Mouse (Mus musculus): ENCODE results near the gene Kirrel.

Kirrel gene

DNA sequence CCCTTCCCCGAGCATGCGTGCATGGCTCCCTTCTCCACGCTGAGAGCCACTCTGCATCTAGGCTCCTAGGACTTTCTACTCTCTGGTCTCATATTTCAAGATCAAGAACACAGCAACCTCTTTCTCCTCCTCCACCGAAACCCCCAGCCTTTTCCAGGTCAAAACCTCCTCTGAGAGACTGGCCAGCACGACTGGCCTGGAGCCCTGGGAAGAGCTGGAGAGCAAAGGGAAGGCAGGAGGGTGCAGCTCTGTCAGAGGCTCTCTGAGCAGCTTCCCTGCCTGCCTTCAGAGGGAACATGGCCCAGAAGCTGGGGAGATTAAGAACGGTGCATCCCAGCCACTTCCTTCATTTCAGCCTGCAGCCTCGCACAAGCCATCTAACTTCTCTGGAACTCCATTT lies 5.8 kb downstream of the Kirrel start:
- intact Hi-C loops (cut with DNase I): no loop called here

- intact Hi-C loops (cut with DNase I): no loop called here
These were observed 6.9 kb downstream of the Kirrel start for GRCm38 (mm10) chr3:87167621-87168020.

DNA sequence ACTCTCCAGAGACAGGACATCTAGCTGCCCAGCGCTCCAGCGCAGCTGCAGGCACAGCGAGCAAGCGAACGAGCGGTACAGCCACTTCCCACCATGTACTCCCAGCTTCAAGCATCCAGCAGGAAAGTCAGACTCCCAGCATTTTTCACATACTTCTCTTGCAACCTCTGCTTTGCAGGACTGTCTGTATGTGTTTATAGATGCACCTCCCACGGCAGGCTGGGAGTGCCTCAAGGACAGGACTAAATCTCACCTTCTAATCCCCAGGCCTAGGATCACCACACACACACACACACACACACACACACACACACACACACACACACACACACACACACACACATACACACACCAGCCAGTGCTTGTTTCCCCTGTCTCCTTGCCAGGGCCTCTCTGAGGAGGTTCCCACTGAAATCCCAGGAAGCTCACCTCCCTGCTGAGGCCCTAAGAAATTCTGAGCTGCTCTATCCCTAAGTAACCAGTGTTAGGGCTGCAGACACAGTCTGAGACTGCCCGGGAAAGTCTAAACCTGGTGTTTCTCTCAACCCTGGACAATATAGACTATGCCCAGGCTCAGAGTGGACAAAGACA lies 9.2 kb downstream of the Kirrel start:
- intact Hi-C loops (cut with DNase I): no loop called here

GRCm38 (mm10) chr3:87164099-87164815 lies 10.3 kb downstream of the Kirrel start:
- intact Hi-C loops (cut with DNase I): no loop called here

- intact Hi-C loops (cut with DNase I): no loop called here
These were observed 11.4 kb downstream of the Kirrel start for GRCm38 (mm10) chr3:87163116-87163515.

DNA sequence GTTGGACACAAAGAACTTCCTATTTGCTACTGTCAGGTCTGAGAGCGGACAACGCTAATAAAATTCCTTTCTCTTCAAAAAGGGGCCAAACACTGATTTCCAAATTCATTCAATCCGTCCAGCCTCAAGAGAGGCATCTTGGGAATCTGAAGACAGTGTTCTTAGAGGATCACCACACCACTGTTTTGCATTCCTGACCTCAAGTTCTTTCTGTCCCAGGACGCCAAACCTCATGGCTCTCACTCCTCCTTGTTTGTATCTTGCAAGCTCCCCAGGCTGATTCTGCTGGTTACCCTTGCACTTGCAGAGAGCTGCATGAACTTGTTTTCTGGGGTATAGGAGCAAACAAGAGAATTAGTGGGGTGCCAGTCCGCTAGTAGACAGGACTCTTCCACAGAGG lies 12.2 kb downstream of the Kirrel start:
- intact Hi-C loops (cut with DNase I): no loop called here

DNA sequence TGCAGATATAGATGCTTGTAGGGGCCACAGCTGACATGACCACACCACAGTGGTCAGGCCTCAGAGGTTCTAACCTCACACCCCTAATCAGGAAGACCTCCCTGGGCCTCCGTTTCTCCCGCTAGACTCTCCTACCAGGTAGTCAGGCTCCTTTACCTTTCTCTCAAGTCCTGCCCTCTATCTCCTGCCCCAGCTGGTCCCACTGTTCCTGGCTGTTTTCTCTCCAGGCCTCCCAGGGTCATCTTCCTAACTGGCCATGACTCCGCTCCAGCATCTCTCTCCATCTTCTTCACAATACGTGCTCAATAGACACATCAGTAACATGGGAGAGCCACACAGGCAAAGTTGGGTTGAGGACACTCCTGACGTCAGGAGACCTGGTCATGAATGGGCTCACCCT lies 12.9 kb downstream of the Kirrel start:
- intact Hi-C loops (cut with DNase I): no loop called here

- intact Hi-C loops (cut with DNase I): no loop called here
These were observed 13.6 kb downstream of the Kirrel start for GRCm38 (mm10) chr3:87160819-87161509.

DNA sequence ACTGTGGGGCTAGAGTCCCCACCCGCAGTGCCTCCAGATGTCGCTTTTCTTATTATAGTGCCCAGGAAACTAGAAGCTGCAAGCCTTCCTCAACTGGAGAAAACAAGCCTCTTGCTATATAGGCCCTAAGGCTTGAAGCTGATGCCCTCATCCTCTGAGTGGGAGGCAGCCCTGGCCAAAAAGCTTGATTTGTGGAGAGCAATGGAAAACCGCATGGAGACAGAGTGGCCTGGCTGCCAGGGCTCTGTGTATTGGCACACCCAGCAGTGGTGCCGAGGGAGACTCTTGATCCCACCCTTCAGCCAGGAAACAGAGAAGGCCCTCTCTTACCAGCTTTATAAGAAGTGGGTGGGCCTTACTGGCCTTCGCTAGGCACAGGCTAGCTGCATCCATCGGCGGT lies 15.4 kb downstream of the Kirrel start:
- intact Hi-C loops (cut with DNase I): no loop called here

DNA sequence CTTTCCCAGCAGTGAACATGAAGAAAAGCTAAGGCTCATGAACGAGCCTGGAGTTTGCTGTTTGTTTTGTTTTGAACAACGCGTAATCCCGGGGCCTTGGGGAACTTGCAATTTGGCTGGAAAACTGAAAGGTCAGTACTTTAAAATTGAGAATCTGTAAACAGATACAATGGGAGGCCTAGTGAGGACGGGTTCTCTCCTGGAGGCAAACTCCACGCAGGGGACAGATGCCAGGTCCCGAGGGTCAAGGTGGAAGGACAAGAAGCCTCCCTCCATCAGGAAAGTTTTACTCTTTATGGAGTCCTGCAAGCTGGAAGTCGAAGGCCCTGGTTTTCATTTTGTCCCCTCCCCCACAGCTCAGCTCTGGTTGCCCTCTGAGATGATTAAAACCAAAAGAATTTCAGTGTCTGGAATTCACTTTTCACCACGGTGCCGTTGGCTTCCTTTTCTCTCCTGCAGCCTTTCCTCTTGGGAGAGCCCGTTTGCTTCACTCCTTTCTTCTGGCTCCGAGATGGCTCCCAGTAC lies 16.7 kb downstream of the Kirrel start:
- intact Hi-C loops (cut with DNase I): no loop called here

- intact Hi-C loops (cut with DNase I): no loop called here
These were observed 17.2 kb downstream of the Kirrel start for GRCm38 (mm10) chr3:87157297-87157696.

- intact Hi-C loops (cut with DNase I): no loop called here
These were observed 19.9 kb downstream of the Kirrel start for GRCm38 (mm10) chr3:87154398-87155287.

GRCm38 (mm10) chr3:87153038-87153437 lies 21.5 kb downstream of the Kirrel start:
- intact Hi-C loops (cut with DNase I): no loop called here

GRCm38 (mm10) chr3:87152111-87152738 lies 22.3 kb downstream of the Kirrel start:
- intact Hi-C loops (cut with DNase I): no loop called here

- intact Hi-C loops (cut with DNase I): no loop called here
These were observed 23.2 kb downstream of the Kirrel start for GRCm38 (mm10) chr3:87151294-87151826.

- intact Hi-C loops (cut with DNase I): no loop called here
These were observed 23.8 kb downstream of the Kirrel start for GRCm38 (mm10) chr3:87150689-87151244.

DNA sequence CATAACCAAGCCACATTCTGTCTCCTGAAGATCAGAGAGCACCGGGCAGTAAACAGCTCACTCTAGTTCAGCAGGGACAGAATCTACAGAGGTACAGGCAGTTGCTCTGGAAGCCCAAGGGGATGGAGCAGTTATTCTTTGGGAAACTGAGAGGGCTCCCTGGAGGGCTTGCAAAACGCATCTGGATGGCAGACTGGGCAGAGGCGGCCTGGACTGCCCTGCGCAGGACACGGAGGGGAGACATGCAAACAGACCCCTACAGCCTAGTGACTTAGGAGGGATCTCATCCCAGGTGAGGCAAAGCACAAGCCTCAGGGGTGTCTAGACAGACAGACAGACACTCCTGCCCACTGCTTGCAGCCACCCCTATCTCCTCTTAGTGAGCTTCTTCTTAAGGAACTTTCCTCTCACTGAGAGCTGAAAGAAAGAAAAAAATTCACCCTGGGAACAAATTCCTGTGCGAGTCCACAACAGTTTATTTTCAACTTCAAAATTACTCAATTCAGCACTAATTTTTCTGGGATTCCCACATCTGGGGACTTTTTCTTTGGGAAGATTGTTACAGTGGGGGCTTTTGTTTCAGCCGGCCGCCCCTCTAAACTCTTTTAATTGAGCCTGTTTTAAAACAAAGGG lies 24.4 kb downstream of the Kirrel start:
- intact Hi-C loops (cut with DNase I): no loop called here

DNA sequence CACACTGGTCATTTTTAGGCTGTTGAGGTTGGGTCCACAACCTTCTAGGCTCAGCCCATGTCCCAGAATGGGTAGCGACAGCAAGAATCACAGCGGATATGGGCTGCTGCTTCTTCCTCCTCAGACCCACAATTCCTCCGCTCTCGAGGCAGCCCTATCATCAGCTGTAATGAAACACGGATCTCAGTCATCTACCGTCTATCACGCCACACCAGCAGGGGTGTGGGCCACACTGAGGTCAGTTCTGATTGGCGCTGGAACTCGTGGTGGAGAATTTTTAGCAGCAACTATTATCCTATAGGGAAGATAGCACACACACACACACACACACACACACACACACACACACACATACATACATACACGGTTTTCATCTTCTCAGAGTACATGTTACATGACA lies 25.1 kb downstream of the Kirrel start:
- intact Hi-C loops (cut with DNase I): no loop called here

- intact Hi-C loops (cut with DNase I): no loop called here
These were observed 29.9 kb downstream of the Kirrel start for GRCm38 (mm10) chr3:87144476-87145240.

Data from adrenal gland (tissue).